14 mouse cellular contexts compared by ENCODE assay signal in genomic region chr11:44987796-44988195, GRCm38 (mm10).
"Had no signal": no experiment of that assay in that cellular context is flagged by ENCODE, and none has a peak within 500 bp of the region (broad histone marks: within the 10 kb centered on the region; RNA-seq: fewer than 3 reads in every experiment).

No protein-coding gene starts in this region.

- H3K4me2 ChIP-seq: limb, embryonic 15.5 days; liver, embryonic 12.5 days; lung, embryonic 15.5 days; midbrain, embryonic 13.5 days; neural tube, embryonic 15.5 days; stomach, embryonic 15.5 days had no signal

- H3K9me3 ChIP-seq: limb, embryonic 15.5 days; liver, embryonic 12.5 days; lung, embryonic 15.5 days; midbrain, embryonic 13.5 days; neural tube, embryonic 15.5 days; stomach, embryonic 15.5 days had no signal

- DNase-seq: kidney, adult 8-10 months; kidney, postnatal 36 days; left cerebral cortex, postnatal 4 days; right cerebral cortex, postnatal 4 days; thymus, adult 2 months; thymus, postnatal 25 days had no signal

- H3K27me3 ChIP-seq: limb, embryonic 15.5 days; liver, embryonic 12.5 days; lung, embryonic 15.5 days; midbrain, embryonic 13.5 days; neural tube, embryonic 15.5 days; stomach, embryonic 15.5 days had no signal

- H3K4me1 ChIP-seq: limb, embryonic 15.5 days; liver, embryonic 12.5 days; lung, embryonic 15.5 days; stomach, embryonic 15.5 days had no signal

- H3K36me3 ChIP-seq: liver, embryonic 12.5 days; lung, embryonic 15.5 days; neural tube, embryonic 15.5 days; stomach, embryonic 15.5 days had no signal

- H3K27ac ChIP-seq: limb, embryonic 15.5 days; liver, embryonic 12.5 days; lung, embryonic 15.5 days; midbrain, embryonic 13.5 days; neural tube, embryonic 15.5 days; stomach, embryonic 15.5 days had no signal

- H3K4me3 ChIP-seq: limb, embryonic 15.5 days; liver, embryonic 12.5 days; lung, embryonic 15.5 days; midbrain, embryonic 13.5 days; myocyte; neural tube, embryonic 15.5 days; stomach, embryonic 15.5 days had no signal

- H3K9ac ChIP-seq: limb, embryonic 15.5 days; liver, embryonic 12.5 days; lung, embryonic 15.5 days; midbrain, embryonic 13.5 days; neural tube, embryonic 15.5 days; stomach, embryonic 15.5 days had no signal

- ATAC-seq: intestine, embryonic 16.5 days; liver, embryonic 12.5 days; midbrain, embryonic 13.5 days had no signal
